Mouse (Mus musculus) liver, adult 2 months (tissue): ENCODE data around the gene Acoxl.

Experiments used
- CTCF ChIP-seq: fragments of 200-500 bp; IDR thresholded peaks from 2 replicates; pipeline ENCODE4 v1.5.1; 2011; ENCODE audit warnings: low read depth, low read length, control low read depth
- POLR2A ChIP-seq: fragments of 200-500 bp; IDR thresholded peaks from 2 replicates; pipeline ENCODE4 v1.6.1; 2011; ENCODE audit warnings: low read length, control low read depth; ENCODE audit not compliant: insufficient read depth; ENCODE audit errors: extremely low read depth

GRCm38 (mm10) chr2:128117605-128118004 is 278.9 kb downstream of the Acoxl start:
- TF ChIP-seq CTCF (no peak), POLR2A (no peak)
